Mouse (Mus musculus) bone marrow, adult 2 months (tissue): Measurements from ENCODE around the gene Klhl26. TPM values are rescaled to one million over a fixed set of nuclear protein-coding genes. Genes with fewer than 3 reads are reported as not detected.
A peak's percentile ranks its signal among the peaks of the same experiment; 100 is the strongest.

ENCODE experiments used
- H3K27ac ChIP-seq: fragments of 200-500 bp; 2 replicates; pipeline ENCODE4 v1.5.1; 2012; ENCODE audit warnings: low read depth, mild to moderate bottlenecking, control low read depth, inconsistent platforms, low read length; ENCODE audit not compliant: control insufficient read depth, poor library complexity, insufficient read depth
- H3K4me1 ChIP-seq: fragments of 200-500 bp; 2 replicates; pipeline ENCODE4 v1.6.1; 2011; ENCODE audit warnings: low read length; ENCODE audit not compliant: control insufficient read depth, insufficient read depth
- H3K4me3 ChIP-seq: fragments of 200-500 bp; replicated peaks from 2 replicates; pipeline ENCODE3; 2011; ENCODE audit warnings: mild to moderate bottlenecking, low read depth, low read length, control low read depth; ENCODE audit not compliant: control insufficient read depth
- CTCF ChIP-seq: fragments of 200-500 bp; IDR thresholded peaks from 2 replicates; pipeline ENCODE4 v1.5.1; 2011; ENCODE audit warnings: low read length, control low read depth; ENCODE audit not compliant: control insufficient read depth, insufficient read depth
- POLR2A ChIP-seq: fragments of 200-500 bp; IDR thresholded peaks from 2 replicates; pipeline ENCODE4 v1.6.1; 2011; ENCODE audit warnings: low read depth, mild to moderate bottlenecking, control low read depth, low read length, borderline replicate concordance; ENCODE audit not compliant: control insufficient read depth
- WGBS: fragments of 180-500 bp; shearing (Covaris S2); methylation state at CpG from one replicate; pipeline ENCODE4 v1.1.7; 2018; 5-methylcytosine and 5-hydroxymethylcytosine counted together
- polyA plus RNA-seq: library from polyadenylated mRNA; stranded (reverse); fragments of >200 nt; gene quantifications from 2 replicates; pipeline ENCODE4 v1.2.4, GENCODE M21; 2011; ENCODE audit warnings: low replicate concordance; ENCODE audit not compliant: missing spikeins, insufficient read depth, insufficient read length

The Klhl26 gene
- polyA plus RNA-seq, 1 experiment: 11.0 TPM

- TF ChIP-seq CTCF (no peak), POLR2A (no peak)
- Histone ChIP-seq H3K27ac (no peak overlapping the region), H3K4me3 (no peak overlapping the region), H3K4me1 (no peaks in the 10 kb centered on the region)
- WGBS: 37% methylated on average over 10 of the region's 10 CpGs
These were observed 7.4 kb downstream of the Klhl26 start for GRCm38 (mm10) chr8:70469295-70469916.

GRCm38 (mm10) chr8:70468733-70469132 lies 8.0 kb downstream of the Klhl26 start:
- 85% methylated on average over 4 of the region's 4 CpGs for WGBS
- Histone ChIP-seq H3K4me1 (no peaks in the 10 kb centered on the region), H3K27ac (no peak overlapping the region), H3K4me3 (no peak overlapping the region)
- TF ChIP-seq POLR2A (no peak), CTCF (no peak)

- 59% methylated on average over 1 of the region's 1 CpGs for WGBS
- H3K27ac ChIP-seq: no peak overlapping the region
- no peaks in the 10 kb centered on the region for H3K4me1 ChIP-seq
- no peak overlapping the region for H3K4me3 ChIP-seq
- no peak for TF ChIP-seq POLR2A
- TF ChIP-seq CTCF: no peak
These were observed 8.9 kb downstream of the Klhl26 start for GRCm38 (mm10) chr8:70467907-70468306.

GRCm38 (mm10) chr8:70467229-70467725 lies 9.5 kb downstream of the Klhl26 start:
- H3K4me1 ChIP-seq: no peaks in the 10 kb centered on the region
- no peak overlapping the region for H3K4me3 ChIP-seq
- WGBS: 84% methylated on average over 5 of the region's 5 CpGs
- H3K27ac ChIP-seq: no peak overlapping the region
- TF ChIP-seq CTCF: no peak
- no peak for TF ChIP-seq POLR2A

GRCm38 (mm10) chr8:70466771-70467170 lies 10.0 kb downstream of the Klhl26 start:
- 91% methylated on average over 11 of the region's 11 CpGs for WGBS
- TF ChIP-seq POLR2A (no peak), CTCF (no peak)

GRCm38 (mm10) chr8:70466305-70466704 lies 10.5 kb downstream of the Klhl26 start:
- peak overlapping the region; percentile 22; the same call in 1 of the 2 replicates for H3K27ac ChIP-seq
- TF ChIP-seq CTCF (no peak), POLR2A (no peak)
- H3K4me3 ChIP-seq: no peak overlapping the region
- no peaks in the 10 kb centered on the region for H3K4me1 ChIP-seq
- WGBS: 82% methylated on average over 4 of the region's 4 CpGs

More at GRCm38 (mm10) chr8:70466771-70467170, 10.0 kb downstream of the Klhl26 start:
- Histone ChIP-seq H3K4me1 (no peaks in the 10 kb centered on the region), H3K27ac (peak overlapping the region; percentile 22; the same call in 1 of the 2 replicates), H3K4me3 (no peak overlapping the region)

- no peak overlapping the region for H3K27ac ChIP-seq
- H3K4me3 ChIP-seq: no peak overlapping the region
- no peaks in the 10 kb centered on the region for H3K4me1 ChIP-seq
- WGBS: 95% methylated on average over 4 of the region's 4 CpGs
- TF ChIP-seq CTCF (no peak), POLR2A (no peak)
These were observed 11.1 kb downstream of the Klhl26 start for GRCm38 (mm10) chr8:70465701-70466100.

- WGBS: 80% methylated on average over 6 of the region's 6 CpGs
- Histone ChIP-seq H3K27ac (no peak overlapping the region), H3K4me3 (no peak overlapping the region), H3K4me1 (no peaks in the 10 kb centered on the region)
- TF ChIP-seq CTCF: no peak
- no peak for TF ChIP-seq POLR2A
These were observed 12.6 kb downstream of the Klhl26 start for GRCm38 (mm10) chr8:70464162-70464561.
